Mouse (Mus musculus): ENCODE results near the gene Zfp780b. TPM values are rescaled to one million over a fixed set of nuclear protein-coding genes. Genes with fewer than 3 reads are reported as not detected.
"Not testable (repeated sequence)": the region's sequence is repeated elsewhere in the genome, so short reads cannot be mapped to it uniquely, and the experiment has no call there.

Zfp780b gene
- 29.7 and 33.5 TPM in 2 replicates for polyA plus RNA-seq (2015; fragmentation: Nextera tagmentation; extraction: Ambion mirVana)

DNA sequence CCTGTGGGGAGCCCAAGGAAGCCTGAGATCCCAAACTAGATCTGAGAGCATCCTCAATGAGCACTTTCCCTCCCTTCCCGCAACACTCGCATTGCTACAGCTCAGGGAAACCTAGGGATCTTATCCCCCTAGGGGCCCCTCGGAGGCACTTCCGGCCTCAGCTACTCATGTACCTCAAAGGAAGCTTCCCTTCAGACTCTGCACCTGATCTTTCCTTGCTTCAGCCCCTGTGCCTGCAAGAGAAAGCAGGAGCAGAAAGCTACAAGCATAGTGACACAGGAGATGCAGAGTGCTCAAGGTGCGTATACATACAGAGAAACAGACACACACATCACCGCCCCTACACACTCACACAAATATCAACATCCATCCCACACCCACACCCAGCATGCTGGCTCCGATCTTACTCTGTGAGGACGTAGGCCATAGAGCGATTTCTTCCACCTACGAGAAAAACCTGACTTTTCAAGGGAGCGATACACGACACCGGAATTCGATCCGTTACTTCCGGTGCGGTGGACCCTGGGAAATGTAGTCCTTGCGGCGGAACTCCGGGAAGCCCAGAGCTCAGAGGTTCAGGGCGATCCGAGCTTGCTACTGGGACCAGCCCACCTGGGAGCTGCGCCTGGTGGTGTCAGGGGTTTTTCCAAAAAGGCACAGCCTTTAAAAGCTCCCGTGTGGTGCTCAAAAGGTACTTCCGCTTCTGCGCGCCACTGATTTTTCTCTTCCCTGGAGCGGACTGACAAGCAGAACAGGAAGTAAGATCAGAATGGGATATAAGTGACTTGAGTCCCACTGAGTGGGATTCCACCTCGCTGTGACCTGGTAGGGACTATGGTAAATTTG is at the start of gene Zfp780b:
Gene Zfp780b, minus strand, starts transcription at position 489 of the 846 bp plus-strand sequence.
- Histone ChIP-seq H3K9ac (peak within 1 kb of the TSS; percentile 77), H3K27me3 (no peaks in the 10 kb centered on the region), H3K27ac (replicated peaks) (peak within 1 kb of the TSS; percentile 79), H3K36me3 (peaks cover 12% of the 10 kb centered on the region), H3K4me1 (replicated peaks) (peaks cover 18% of the 10 kb centered on the region), H3K4me3 (peak within 1 kb of the TSS; percentile 60), H3K9me3 (peaks cover 3% of the 10 kb centered on the region; the same call in 1 of the 2 replicates), H3K4me2 (peak within 1 kb of the TSS; percentile 86)
- peak; percentile 91 for ATAC-seq (ENCODE audit: low FRiP score, low read depth)
- under 1% methylated on average over 29 of the region's 29 CpGs for WGBS

DNA sequence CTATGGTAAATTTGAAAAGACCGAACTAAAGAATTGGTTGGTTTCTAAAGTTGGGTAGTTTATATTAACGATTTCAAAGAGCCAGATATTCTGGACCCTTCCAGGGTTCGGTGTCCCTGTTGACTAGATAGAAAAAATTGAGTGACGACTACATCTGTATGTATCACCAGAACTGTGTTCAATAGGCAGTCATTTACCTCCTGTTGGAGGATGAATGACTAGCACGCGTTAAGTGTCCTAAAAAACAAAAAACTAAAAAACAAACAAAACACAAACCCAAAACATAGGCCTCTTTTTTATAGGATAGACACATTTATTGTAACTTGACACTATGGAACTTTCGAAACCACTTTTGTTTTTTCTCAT is 35.5 kb upstream of the Zfp780b start:
- Histone ChIP-seq H3K27ac (replicated peaks) (peak overlapping the region; percentile 69; the same call in 1 of the 2 replicates), H3K36me3 (peaks cover 7% of the 10 kb centered on the region; the same call in 1 of the 2 replicates), H3K9ac (peak overlapping the region; percentile 65), H3K4me3 (peak overlapping the region; percentile 60), H3K4me2 (peak overlapping the region; percentile 72), H3K4me1 (replicated peaks) (peaks cover 12% of the 10 kb centered on the region), H3K9me3 (no peaks in the 10 kb centered on the region), H3K27me3 (no peaks in the 10 kb centered on the region)
- peak; percentile 43; the same call in 1 of the 2 replicates for ATAC-seq (ENCODE audit: low FRiP score, low read depth)
- WGBS, result 19% methylated on average over 7 of the region's 7 CpGs

DNA sequence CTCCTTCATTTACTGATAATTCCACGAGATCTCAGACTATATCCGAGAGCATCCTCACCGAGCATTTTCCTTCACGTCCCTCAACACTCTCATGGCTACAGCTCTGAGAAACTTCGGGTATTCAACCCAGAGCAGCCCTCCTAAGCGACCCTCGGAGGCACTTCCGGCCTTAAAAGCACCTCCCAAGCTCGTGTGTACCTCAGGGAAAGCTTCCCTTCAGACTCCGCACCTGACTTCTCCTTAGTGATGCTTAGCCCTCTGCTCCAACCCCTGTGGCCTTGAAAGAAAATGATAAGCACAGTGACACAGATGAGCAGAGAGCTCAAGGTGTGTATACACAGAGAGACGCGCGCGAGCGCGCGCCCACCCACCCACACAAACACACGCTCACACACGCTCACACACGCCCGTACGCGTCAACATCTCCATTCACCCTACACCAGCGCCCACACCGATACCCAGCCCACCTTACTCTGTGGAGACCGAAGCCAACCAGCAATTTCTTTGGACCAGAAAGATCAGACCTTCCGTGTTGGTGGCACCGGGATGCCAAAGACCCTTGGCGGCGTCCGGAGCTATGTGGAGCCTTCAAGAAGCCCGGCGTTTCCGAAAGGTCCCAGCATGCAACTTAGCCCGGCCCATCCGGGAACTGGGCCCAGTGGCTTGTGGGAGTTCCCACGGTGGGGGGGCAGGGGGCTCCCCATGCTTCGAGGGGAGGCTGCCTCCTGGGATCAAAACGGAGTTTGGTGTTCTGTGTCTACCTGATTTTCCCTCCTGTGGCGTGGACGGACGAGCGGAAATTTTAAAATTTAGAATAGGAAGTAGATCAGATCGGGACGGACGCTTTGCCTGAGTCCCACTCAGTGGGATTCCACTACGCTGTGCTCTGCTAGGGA is 34.8 kb upstream of the Zfp780b start, which contains the start of gene Zfp850:
Gene Zfp850, minus strand, starts transcription at position 567 of the 896 bp plus-strand sequence.
- H3K27me3 ChIP-seq, result no peaks in the 10 kb centered on the region
- H3K36me3 ChIP-seq, result peaks cover 7% of the 10 kb centered on the region; the same call in 1 of the 2 replicates
- peak within 1 kb of the TSS; percentile 60 for H3K4me3 ChIP-seq
- H3K9ac ChIP-seq, result peak within 1 kb of the TSS; percentile 65
- H3K9me3 ChIP-seq, result no peaks in the 10 kb centered on the region
- peaks cover 12% of the 10 kb centered on the region for H3K4me1 ChIP-seq (replicated peaks)
- WGBS, result under 1% methylated on average over 47 of the region's 47 CpGs
- ATAC-seq (ENCODE audit: low FRiP score, low read depth), result peak; percentile 91
- peak within 1 kb of the TSS; percentile 72 for H3K4me2 ChIP-seq
- H3K27ac ChIP-seq (replicated peaks), result peak within 1 kb of the TSS; percentile 69

DNA sequence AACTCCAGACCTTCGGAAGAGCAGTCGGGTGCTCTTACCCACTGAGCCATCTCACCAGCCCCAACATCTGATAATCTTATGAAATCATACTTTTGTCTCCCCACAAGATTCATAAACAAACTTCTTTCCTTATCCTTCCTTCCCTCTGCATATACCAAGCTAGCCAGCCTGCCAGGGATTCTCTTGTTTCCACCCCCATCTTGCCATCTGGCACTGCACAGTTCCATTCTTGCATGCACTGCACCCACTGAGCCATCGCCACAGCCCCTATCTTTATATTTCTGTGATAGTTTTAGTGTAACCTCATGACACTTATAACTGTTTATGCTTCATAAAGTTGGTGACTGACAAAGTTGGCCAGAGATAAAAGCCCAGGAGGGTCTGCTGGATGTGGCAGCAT is 31.3 kb upstream of the Zfp780b start:
- H3K9me3 ChIP-seq, result no peaks in the 10 kb centered on the region
- peaks cover 23% of the 10 kb centered on the region for H3K36me3 ChIP-seq
- no peak overlapping the region for H3K4me2 ChIP-seq
- no peaks in the 10 kb centered on the region for H3K27me3 ChIP-seq
- ATAC-seq (ENCODE audit: low FRiP score, low read depth), result no peak
- no peak overlapping the region for H3K4me3 ChIP-seq
- H3K9ac ChIP-seq, result no peak overlapping the region
- no peak overlapping the region for H3K27ac ChIP-seq (replicated peaks)
- 97% methylated on average over 3 of the region's 3 CpGs for WGBS
- H3K4me1 ChIP-seq (replicated peaks), result peaks cover 12% of the 10 kb centered on the region

DNA sequence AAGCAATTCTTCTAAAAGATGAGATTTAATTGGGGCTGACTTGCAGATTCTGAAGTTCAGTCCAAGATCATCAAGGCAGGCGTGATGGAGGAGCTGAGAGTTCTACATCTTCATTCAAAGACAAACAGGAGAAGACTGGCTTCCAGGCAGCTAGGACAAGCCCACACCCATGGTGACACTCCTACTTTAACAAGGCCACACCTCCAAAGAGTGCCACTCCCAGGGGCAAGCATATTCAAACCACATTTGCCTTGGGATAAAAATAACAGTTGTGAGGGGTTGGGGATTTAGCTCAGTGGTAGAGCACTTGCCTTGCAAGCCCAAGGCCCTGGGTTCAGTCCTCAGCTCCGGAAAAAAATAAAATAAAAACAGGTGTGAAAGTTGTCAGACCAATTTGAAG is 3.2 kb upstream of the Zfp780b start:
- Histone ChIP-seq H3K9ac (no peak overlapping the region), H3K27ac (replicated peaks) (no peak overlapping the region), H3K36me3 (peaks cover 32% of the 10 kb centered on the region), H3K4me1 (replicated peaks) (peaks cover 18% of the 10 kb centered on the region), H3K4me3 (no peak overlapping the region), H3K4me2 (no peak overlapping the region), H3K9me3 (peaks cover 28% of the 10 kb centered on the region), H3K27me3 (no peaks in the 10 kb centered on the region)
- ATAC-seq (ENCODE audit: low FRiP score, low read depth), result no peak
- WGBS, result 75% methylated on average over 2 of the region's 2 CpGs

DNA sequence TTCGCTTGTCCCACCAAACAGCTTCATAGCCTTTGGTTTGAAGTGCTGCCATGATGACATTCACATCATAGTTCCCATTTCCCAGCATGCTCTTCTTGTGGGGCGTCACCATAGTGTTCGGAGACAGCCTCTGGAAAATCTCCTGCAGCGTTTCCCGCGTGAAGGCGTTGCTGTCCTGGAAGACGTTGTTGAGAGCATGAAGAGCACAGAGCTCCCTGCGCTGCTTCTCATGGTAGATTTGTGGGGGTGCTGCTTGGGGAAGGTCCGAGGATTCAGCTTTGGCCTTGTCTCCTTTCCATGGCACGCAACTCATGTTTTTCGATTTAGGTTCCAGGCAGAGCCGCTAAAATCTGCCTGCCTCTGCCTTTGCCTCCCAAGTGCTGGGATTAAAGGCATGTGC is 29.5 kb downstream of the Zfp780b start:
- not testable (repeated sequence) for H3K4me2 ChIP-seq; H3K4me3 ChIP-seq; H3K9me3 ChIP-seq; H3K4me1 ChIP-seq (replicated peaks); H3K27me3 ChIP-seq; ATAC-seq (ENCODE audit: low FRiP score, low read depth); H3K36me3 ChIP-seq; H3K9ac ChIP-seq; H3K27ac ChIP-seq (replicated peaks)
- 93% methylated on average over 13 of the region's 13 CpGs for WGBS

DNA sequence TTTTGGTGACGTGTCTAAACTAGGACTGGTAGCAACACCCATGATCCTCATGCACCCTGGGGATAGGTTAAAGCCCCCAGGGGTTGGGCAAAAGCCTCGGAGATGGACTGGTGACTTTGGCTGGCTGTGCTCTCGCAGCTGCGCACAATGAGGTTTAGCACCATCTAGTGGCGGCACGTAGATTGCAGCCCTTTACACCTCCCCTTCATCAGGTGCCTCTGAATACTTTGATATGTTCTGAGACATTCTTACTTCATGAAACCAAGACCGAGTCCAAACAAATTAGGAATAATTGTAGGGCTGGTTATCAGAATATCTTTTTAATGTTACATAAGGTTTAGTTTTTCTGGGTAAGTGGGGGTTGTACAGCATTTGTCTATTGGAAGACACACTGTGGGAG is 37.1 kb downstream of the Zfp780b start:
- not testable (repeated sequence) for H3K4me2 ChIP-seq; H3K36me3 ChIP-seq; H3K4me1 ChIP-seq (replicated peaks); H3K27me3 ChIP-seq; H3K27ac ChIP-seq (replicated peaks); H3K9ac ChIP-seq; H3K4me3 ChIP-seq; H3K9me3 ChIP-seq; ATAC-seq (ENCODE audit: low FRiP score, low read depth)
- WGBS, result 41% methylated on average over 5 of the region's 7 CpGs

DNA sequence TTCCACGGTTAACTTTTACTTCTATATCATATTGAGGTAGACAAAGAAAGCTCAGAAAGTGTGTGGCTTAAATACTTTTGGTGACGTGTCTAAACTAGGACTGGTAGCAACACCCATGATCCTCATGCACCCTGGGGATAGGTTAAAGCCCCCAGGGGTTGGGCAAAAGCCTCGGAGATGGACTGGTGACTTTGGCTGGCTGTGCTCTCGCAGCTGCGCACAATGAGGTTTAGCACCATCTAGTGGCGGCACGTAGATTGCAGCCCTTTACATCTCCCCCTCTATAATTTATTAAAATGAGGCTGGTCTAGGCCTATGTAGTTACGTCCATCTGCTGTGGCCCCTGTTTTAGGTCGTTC is 45.2 kb downstream of the Zfp780b start:
- WGBS, result 38% methylated on average over 1 of the region's 9 CpGs
- not testable (repeated sequence) for ATAC-seq (ENCODE audit: low FRiP score, low read depth)

DNA sequence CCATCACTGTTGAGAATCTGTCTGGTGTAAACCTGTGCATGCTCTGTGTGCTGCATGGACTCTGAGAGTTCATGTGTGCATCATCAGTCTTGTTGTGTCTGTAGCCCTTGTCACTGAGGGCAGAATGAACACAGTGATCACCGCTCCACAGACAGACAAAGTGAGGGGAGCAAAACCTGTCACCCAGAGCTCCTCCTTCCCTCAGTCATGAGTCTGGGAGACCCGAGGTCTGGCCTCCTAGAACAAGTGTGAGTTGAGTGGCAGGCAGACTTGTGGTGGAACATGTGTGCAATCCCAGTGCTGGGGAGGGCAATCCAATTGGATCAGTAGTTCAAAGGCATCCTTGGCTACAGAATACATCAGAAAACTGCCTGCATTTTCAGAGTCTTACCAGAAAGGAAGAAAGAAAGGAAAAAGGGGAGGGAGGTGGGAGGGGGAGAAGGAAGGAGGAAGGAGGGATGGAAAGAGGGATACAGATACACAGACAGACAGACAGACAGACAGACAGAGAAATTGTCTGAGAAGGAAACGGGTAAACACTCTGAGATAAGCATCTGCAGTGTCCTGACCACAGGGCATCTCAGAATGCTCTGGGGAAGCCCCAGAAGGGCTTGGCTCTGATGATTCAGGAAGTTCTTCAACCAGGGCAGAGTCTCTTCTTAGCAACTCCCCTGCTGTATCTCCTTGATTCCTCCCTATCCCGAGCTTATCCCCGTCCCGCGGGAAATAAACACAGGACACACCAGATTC is 45.7 kb downstream of the Zfp780b start:
- 24% methylated on average over 7 of the region's 7 CpGs for WGBS
- Histone ChIP-seq H3K27me3 (no peaks in the 10 kb centered on the region), H3K4me2 (peak overlapping the region; percentile 39), H3K36me3 (no peaks in the 10 kb centered on the region), H3K9me3 (no peaks in the 10 kb centered on the region), H3K4me3 (peak overlapping the region; percentile 5; the same call in 1 of the 2 replicates), H3K4me1 (replicated peaks) (peaks cover 5% of the 10 kb centered on the region), H3K27ac (replicated peaks) (no peak overlapping the region), H3K9ac (no peak overlapping the region)
- 0 out of 2 replicates have a peak, but pooled peaks have one; percentile 37 for ATAC-seq (ENCODE audit: low FRiP score, low read depth)

More for the DNA sequence above, 45.2 kb downstream of the Zfp780b start:
- H3K36me3 ChIP-seq; H3K4me1 ChIP-seq (replicated peaks); H3K9ac ChIP-seq; H3K9me3 ChIP-seq; H3K27ac ChIP-seq (replicated peaks); H3K27me3 ChIP-seq: not testable (repeated sequence)
- peak overlapping the region; percentile 39 for H3K4me2 ChIP-seq
- 0 out of 2 replicates have a peak overlapping the region, but pooled peaks have one; percentile 5 for H3K4me3 ChIP-seq

DNA sequence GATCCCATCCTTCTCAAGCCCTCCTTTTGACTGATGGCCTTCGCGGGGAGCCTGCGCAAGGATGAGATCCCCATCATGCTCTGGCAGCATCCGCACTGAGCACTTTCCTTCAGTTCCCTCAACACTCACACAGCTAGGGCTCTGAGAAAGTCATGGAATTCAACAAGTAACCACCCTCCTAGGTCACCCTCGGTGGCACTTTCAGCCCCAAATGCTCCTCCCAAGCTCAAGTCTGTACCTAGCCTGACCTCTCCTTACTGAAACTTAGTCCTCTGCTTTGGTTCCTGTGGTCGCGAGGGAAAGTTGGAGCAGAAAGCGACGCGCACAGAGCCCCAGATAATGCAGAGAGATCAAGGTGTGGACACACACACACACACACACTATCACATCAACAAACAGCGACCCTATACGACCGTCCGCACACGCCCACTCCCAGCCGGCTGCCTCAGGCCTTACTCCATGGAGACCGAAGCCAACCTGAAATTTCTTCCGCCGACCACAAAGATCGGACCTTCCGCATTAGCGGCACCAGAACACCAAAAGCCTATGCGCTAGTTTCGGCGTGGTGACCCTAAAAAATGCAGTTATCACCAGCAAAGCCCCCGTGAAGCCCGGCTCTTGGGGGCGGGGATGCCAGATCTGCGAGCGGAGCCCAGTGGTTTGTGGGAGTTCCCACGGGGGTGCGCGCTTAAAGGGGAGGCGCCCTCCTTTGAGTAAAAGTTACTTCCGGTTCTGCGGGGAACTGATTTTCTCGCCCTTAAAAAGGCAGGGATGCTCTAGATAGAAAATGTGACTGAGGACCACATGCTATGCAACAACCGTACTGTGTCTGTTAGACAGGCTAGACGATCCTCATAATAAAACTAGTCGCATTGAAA is 49.9 kb downstream of the Zfp780b start, which contains the start of gene Zfp974:
Gene Zfp974, minus strand, starts transcription at position 643 of the 878 bp plus-strand sequence.
- Histone ChIP-seq H3K4me2 (peak within 1 kb of the TSS; percentile 81), H3K4me1 (replicated peaks) (peaks cover 9% of the 10 kb centered on the region), H3K27ac (replicated peaks) (peak within 1 kb of the TSS; percentile 80), H3K4me3 (peak within 1 kb of the TSS; percentile 60), H3K9ac (peak within 1 kb of the TSS; percentile 57), H3K9me3 (no peaks in the 10 kb centered on the region), H3K27me3 (no peaks in the 10 kb centered on the region), H3K36me3 (peaks cover 6% of the 10 kb centered on the region; the same call in 1 of the 2 replicates)
- peak; percentile 93 for ATAC-seq (ENCODE audit: low FRiP score, low read depth)
- 3% methylated on average over 40 of the region's 40 CpGs for WGBS

All from hindbrain, embryonic 15.5 days (tissue).